Mouse (Mus musculus) MEL (cell line): ENCODE measurements around the gene Sp6. TPM values are rescaled to one million over a fixed set of nuclear protein-coding genes. Genes with fewer than 3 reads are reported as not detected.

ENCODE experiments used
- DNase-seq: peaks from one replicate; pipeline ENCODE4 v3.0.0; 2011; ENCODE audit warnings: low read depth, low spot score
- H3K27ac ChIP-seq: 2 replicates; pipeline ENCODE4 v1.5.1; 2012; ENCODE audit warnings: low read depth, mild to moderate bottlenecking, control low read depth, low read length, moderate library complexity; ENCODE audit not compliant: control insufficient read depth
- H3K27me3 ChIP-seq, 2 experiments: fragments of 150-350 bp in 1 of 2; sonication (generic) in 1 of 2; 2 replicates each; pipeline ENCODE4 v1.6.1; 2012; ENCODE audit warnings: low read length in 2 of 2, mild to moderate bottlenecking in 2 of 2, improper control_type of control experiment in 1 of 2, moderate library complexity in 1 of 2; ENCODE audit not compliant: insufficient read depth in 2 of 2, control insufficient read depth in 1 of 2
- H3K36me3 ChIP-seq, 2 experiments: 2 replicates each; pipeline ENCODE4 v1.6.1; 2012 to 2014; ENCODE audit warnings: low read length in 2 of 2, improper control_type of control experiment in 1 of 2, inconsistent platforms in 1 of 2, mild to moderate bottlenecking in 1 of 2; ENCODE audit not compliant: insufficient read depth in 2 of 2, control insufficient read depth in 1 of 2
- H3K4me1 ChIP-seq, 2 experiments: fragments of 150-350 bp in 1 of 2; sonication (generic) in 1 of 2; 2 replicates each; pipeline ENCODE4 v1.6.1; 2012; ENCODE audit warnings: low read length in 2 of 2, improper control_type of control experiment in 1 of 2, mild to moderate bottlenecking in 1 of 2; ENCODE audit not compliant: insufficient read depth in 2 of 2, control insufficient read depth in 1 of 2
- H3K4me3 ChIP-seq, 2 experiments: fragments of 150-350 bp in 1 of 2; sonication (generic) in 1 of 2; 2 replicates each; pipeline ENCODE4 v1.5.1; 2012; ENCODE audit warnings: low read depth in 2 of 2, low read length in 2 of 2, mild to moderate bottlenecking in 2 of 2, moderate library complexity in 2 of 2, control low read depth in 1 of 2, improper control_type of control experiment in 1 of 2; ENCODE audit not compliant: control insufficient read depth in 1 of 2, insufficient read depth in 1 of 2
- H3K79me2 ChIP-seq: 2 replicates; pipeline ENCODE4 v1.6.1; 2012; ENCODE audit warnings: mild to moderate bottlenecking, low read length, moderate library complexity; ENCODE audit not compliant: control insufficient read depth, poor library complexity, insufficient read depth
- H3K9ac ChIP-seq: 2 replicates; pipeline ENCODE4 v1.6.1; 2012; ENCODE audit warnings: low read depth, mild to moderate bottlenecking, control low read depth, low read length, moderate library complexity; ENCODE audit not compliant: control insufficient read depth, poor library complexity, severe bottlenecking
- H3K9me3 ChIP-seq: fragments of 150-350 bp; sonication (generic); replicated peaks from 2 replicates; pipeline ENCODE4 v1.6.1; 2012; ENCODE audit warnings: mild to moderate bottlenecking, low read length, improper control_type of control experiment, moderate library complexity; ENCODE audit not compliant: insufficient read depth
- CHD1 ChIP-seq: IDR thresholded peaks from 2 replicates; pipeline ENCODE4 v1.6.1; 2012; ENCODE audit warnings: low read depth, mild to moderate bottlenecking, inconsistent platforms, low read length, improper control_type of control experiment
- CTCF ChIP-seq, 3 experiments: IDR thresholded peaks in 2 of 3; conservative IDR thresholded peaks in 1 of 3; 2 replicates each; pipeline ENCODE4 v1.5.1; 2011 to 2012; ENCODE audit warnings: low read length in 3 of 3, low read depth in 2 of 3, mild to moderate bottlenecking in 2 of 3, improper control_type of control experiment in 1 of 3, inconsistent platforms in 1 of 3, mixed read lengths in 1 of 3, moderate library complexity in 1 of 3; ENCODE audit not compliant: control insufficient read depth in 1 of 3, insufficient read depth in 1 of 3, poor library complexity in 1 of 3, severe bottlenecking in 1 of 3
- E2F4 ChIP-seq: IDR thresholded peaks from 2 replicates; pipeline ENCODE4 v1.6.1; 2011; ENCODE audit warnings: low read depth, low read length, improper control_type of control experiment, borderline replicate concordance
- ELF1 ChIP-seq: IDR thresholded peaks from 2 replicates; pipeline ENCODE4 v1.6.1; 2014; ENCODE audit warnings: low read depth, mild to moderate bottlenecking, inconsistent platforms, low read length, improper control_type of control experiment, moderate library complexity
- GABPA ChIP-seq: IDR thresholded peaks from 2 replicates; pipeline ENCODE4 v1.6.1; 2012; ENCODE audit warnings: low read depth, mild to moderate bottlenecking, inconsistent platforms, low read length, improper control_type of control experiment, moderate library complexity
- HCFC1 ChIP-seq: IDR thresholded peaks from 2 replicates; pipeline ENCODE4 v1.6.1; 2012; ENCODE audit warnings: low read depth, mild to moderate bottlenecking, inconsistent platforms, low read length, improper control_type of control experiment, moderate library complexity
- JUND ChIP-seq: IDR thresholded peaks from 2 replicates; pipeline ENCODE4 v1.6.1; 2011; ENCODE audit warnings: low read depth, mild to moderate bottlenecking, improper control_type of control experiment, low read length
- KAT2A ChIP-seq: conservative IDR thresholded peaks from 2 replicates; pipeline ENCODE4 v1.6.1; 2012; ENCODE audit warnings: low read depth, low read length, improper control_type of control experiment, inconsistent platforms
- MAFK ChIP-seq: IDR thresholded peaks from 2 replicates; pipeline ENCODE4 v1.6.1; 2011; ENCODE audit warnings: low read depth, mild to moderate bottlenecking, low read length, improper control_type of control experiment, borderline replicate concordance
- MAX ChIP-seq: IDR thresholded peaks from 2 replicates; pipeline ENCODE4 v1.6.1; 2011; ENCODE audit warnings: low read length, improper control_type of control experiment
- MAZ ChIP-seq: IDR thresholded peaks from 2 replicates; pipeline ENCODE4 v1.6.1; 2012; ENCODE audit warnings: low read depth, mild to moderate bottlenecking, inconsistent platforms, low read length, improper control_type of control experiment
- MEF2A ChIP-seq: IDR thresholded peaks from 2 replicates; pipeline ENCODE4 v1.6.1; 2014; ENCODE audit warnings: low read depth, mild to moderate bottlenecking, inconsistent platforms, low read length, improper control_type of control experiment; ENCODE audit not compliant: poor library complexity, insufficient replicate concordance, severe bottlenecking; ENCODE audit errors: extremely low read depth
- MXI1 ChIP-seq: IDR thresholded peaks from 2 replicates; pipeline ENCODE4 v1.6.1; 2011; ENCODE audit warnings: mild to moderate bottlenecking, low read depth, low read length, improper control_type of control experiment
- MYB ChIP-seq: IDR thresholded peaks from 2 replicates; pipeline ENCODE4 v1.6.1; 2011; ENCODE audit warnings: mild to moderate bottlenecking, low read depth, low read length, improper control_type of control experiment
- MYC ChIP-seq: IDR thresholded peaks from 2 replicates; pipeline ENCODE4 v1.6.1; 2011; ENCODE audit warnings: low read depth, mild to moderate bottlenecking, low read length, improper control_type of control experiment, moderate library complexity
- NELFE ChIP-seq: IDR thresholded peaks from 2 replicates; pipeline ENCODE4 v1.6.1; 2011; ENCODE audit warnings: low read depth, low read length, improper control_type of control experiment
- NRF1 ChIP-seq: IDR thresholded peaks from 2 replicates; pipeline ENCODE4 v1.6.1; 2014; ENCODE audit warnings: low read depth, mild to moderate bottlenecking, inconsistent platforms, low read length, improper control_type of control experiment, moderate library complexity; ENCODE audit not compliant: poor library complexity, insufficient read depth, severe bottlenecking
- POLR2A ChIP-seq, 2 experiments: IDR thresholded peaks; 2 replicates each; pipeline ENCODE4 v1.6.1; 2011 to 2012; ENCODE audit warnings: low read length in 2 of 2, mild to moderate bottlenecking in 2 of 2, control low read depth in 1 of 2, improper control_type of control experiment in 1 of 2, low read depth in 1 of 2, moderate library complexity in 1 of 2; ENCODE audit not compliant: control insufficient read depth in 1 of 2, insufficient read depth in 1 of 2, poor library complexity in 1 of 2
- POLR2AphosphoS2 ChIP-seq: IDR thresholded peaks from 2 replicates; pipeline ENCODE4 v1.6.1; 2011; ENCODE audit warnings: low read length, improper control_type of control experiment
- RAD21 ChIP-seq: IDR thresholded peaks from 2 replicates; pipeline ENCODE4 v1.6.1; 2011; ENCODE audit warnings: mild to moderate bottlenecking, low read depth, low read length, improper control_type of control experiment
- SMC3 ChIP-seq: IDR thresholded peaks from 2 replicates; pipeline ENCODE4 v1.6.1; 2011; ENCODE audit warnings: low read depth, low read length, improper control_type of control experiment
- UBTF ChIP-seq: IDR thresholded peaks from 2 replicates; pipeline ENCODE4 v1.6.1; 2012; ENCODE audit warnings: low read depth, mild to moderate bottlenecking, inconsistent platforms, low read length, improper control_type of control experiment, moderate library complexity, borderline replicate concordance; ENCODE audit not compliant: insufficient read depth
- USF1 ChIP-seq: IDR thresholded peaks from 2 replicates; pipeline ENCODE4 v1.6.1; 2014; ENCODE audit warnings: low read depth, mild to moderate bottlenecking, inconsistent platforms, low read length, improper control_type of control experiment, moderate library complexity
- USF2 ChIP-seq, 2 experiments: IDR thresholded peaks; 2 replicates each; pipeline ENCODE4 v1.6.1; 2011 to 2012; ENCODE audit warnings: improper control_type of control experiment in 2 of 2, low read length in 2 of 2, borderline replicate concordance in 1 of 2, inconsistent platforms in 1 of 2, low read depth in 1 of 2, mild to moderate bottlenecking in 1 of 2; ENCODE audit not compliant: insufficient read depth in 1 of 2
- ZC3H11A ChIP-seq: IDR thresholded peaks from 2 replicates; pipeline ENCODE4 v1.6.1; 2012; ENCODE audit warnings: low read depth, mild to moderate bottlenecking, inconsistent platforms, low read length, improper control_type of control experiment
- ZKSCAN1 ChIP-seq: IDR thresholded peaks from 2 replicates; pipeline ENCODE4 v1.6.1; 2012; ENCODE audit warnings: low read depth, mild to moderate bottlenecking, inconsistent platforms, low read length, improper control_type of control experiment, moderate library complexity
- ZNF384 ChIP-seq: IDR thresholded peaks from 2 replicates; pipeline ENCODE4 v1.6.1; 2012; ENCODE audit warnings: low read depth, mild to moderate bottlenecking, inconsistent platforms, low read length, improper control_type of control experiment
- polyA plus RNA-seq, 2 experiments: library from polyadenylated mRNA; stranded (reverse) in 1 of 2; unstranded in 1 of 2; fragments of >175 nt in 1 of 2; fragments of >200 nt in 1 of 2; gene quantifications; 2 replicates each; pipeline versions ENCODE4 v1.2.1 to v1.2.4; 2012; ENCODE audit warnings: low replicate concordance in 2 of 2, low read depth in 1 of 2; ENCODE audit not compliant: insufficient read length in 2 of 2, insufficient read depth in 1 of 2, missing spikeins in 1 of 2
- total RNA-seq: library from RNA; depleted of rRNA; stranded (reverse); fragments of 300-350 nt; gene quantifications from 2 replicates; pipeline ENCODE4 v1.2.3, GENCODE M21; 2012

Gene Sp6
- total and polyA plus RNA-seq, 3 experiments, result 0.04 TPM; not detected in 2

DNA sequence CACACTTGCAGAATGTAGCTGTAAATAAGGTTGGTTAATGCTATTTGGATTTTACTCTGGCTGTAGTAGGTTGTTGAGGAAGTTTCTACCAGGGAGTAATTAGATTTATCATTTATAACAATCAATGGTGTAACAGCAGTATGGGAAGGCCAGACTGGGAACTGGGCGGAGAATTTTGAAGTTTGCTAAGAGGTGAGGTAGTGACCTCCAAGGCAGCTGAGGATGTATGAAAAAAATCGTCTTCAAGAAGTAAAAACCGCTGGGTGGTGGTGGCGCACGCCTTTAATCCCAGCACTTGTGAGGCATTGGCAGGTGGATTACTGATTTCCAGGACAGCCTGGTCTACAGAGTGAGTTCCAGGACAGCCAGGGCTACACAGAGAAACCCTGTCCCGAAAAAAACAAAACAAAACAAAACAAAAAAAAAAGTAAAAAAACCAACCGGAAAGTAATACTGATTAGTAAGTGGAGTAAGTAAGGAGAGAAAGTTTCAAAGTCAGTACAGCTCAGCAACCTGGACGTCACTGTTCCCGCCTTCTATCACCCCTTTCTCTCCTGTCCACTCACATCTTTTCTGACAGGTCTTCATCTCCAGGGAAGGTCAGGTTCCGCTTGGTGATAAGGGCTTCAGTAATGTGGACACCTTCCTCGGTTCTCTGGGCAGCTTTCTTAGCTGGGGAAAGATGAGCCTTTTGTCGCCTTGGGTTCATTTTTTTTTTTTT, 27.3 kb downstream of the Sp6 start:
- Histone ChIP-seq H3K27me3 (no peaks in the 10 kb centered on the region), H3K9ac (peak overlapping the region; percentile 59), H3K9me3 (no peaks in the 10 kb centered on the region), H3K4me1 (peaks cover 0 to 9% of the 10 kb centered on the region in 2 experiments; a peak in 2 of 4 replicates), H3K4me3 (peak overlapping the region; percentile 50 to 76), H3K79me2 (peaks cover 21% of the 10 kb centered on the region), H3K36me3 (peaks cover 0 to 10% of the 10 kb centered on the region in 2 experiments; a peak in 2 of 4 replicates), H3K27ac (peak overlapping the region; percentile 2; the same call in 1 of the 2 replicates)
- no peak for TF ChIP-seq CTCF (IDR thresholded peaks at IDR 0.05 in 2 of 3, conservative IDR thresholded peaks at IDR 0.05 in 1 of 3; ENCODE audit: control insufficient read depth in 1 of 3, insufficient read depth in 1 of 3, low read depth in 2 of 3, low read length in 3 of 3, poor library complexity in 1 of 3, severe bottlenecking in 1 of 3)
- TF ChIP-seq NELFE, result no peak
- TF ChIP-seq ELF1, result 0 out of 2 replicates have a peak, but pooled peaks have one; percentile 21
- TF ChIP-seq MAFK, result no peak
- peak; percentile 82 for TF ChIP-seq E2F4
- TF ChIP-seq MYC, result no peak
- 0 out of 2 replicates have a peak, but pooled peaks have one; percentile 21 for TF ChIP-seq MAX
- 0 out of 2 replicates have a peak, but pooled peaks have one; percentile 33 for TF ChIP-seq ZKSCAN1
- no peak for TF ChIP-seq HCFC1
- no peak for TF ChIP-seq ZC3H11A
- no peak for TF ChIP-seq NRF1
- TF ChIP-seq MAZ, result no peak
- TF ChIP-seq USF1, result no peak
- TF ChIP-seq SMC3, result no peak
- peak; percentile 89 for TF ChIP-seq ZNF384
- no peak for TF ChIP-seq UBTF
- DNase-seq, result peak; percentile 68

DNA sequence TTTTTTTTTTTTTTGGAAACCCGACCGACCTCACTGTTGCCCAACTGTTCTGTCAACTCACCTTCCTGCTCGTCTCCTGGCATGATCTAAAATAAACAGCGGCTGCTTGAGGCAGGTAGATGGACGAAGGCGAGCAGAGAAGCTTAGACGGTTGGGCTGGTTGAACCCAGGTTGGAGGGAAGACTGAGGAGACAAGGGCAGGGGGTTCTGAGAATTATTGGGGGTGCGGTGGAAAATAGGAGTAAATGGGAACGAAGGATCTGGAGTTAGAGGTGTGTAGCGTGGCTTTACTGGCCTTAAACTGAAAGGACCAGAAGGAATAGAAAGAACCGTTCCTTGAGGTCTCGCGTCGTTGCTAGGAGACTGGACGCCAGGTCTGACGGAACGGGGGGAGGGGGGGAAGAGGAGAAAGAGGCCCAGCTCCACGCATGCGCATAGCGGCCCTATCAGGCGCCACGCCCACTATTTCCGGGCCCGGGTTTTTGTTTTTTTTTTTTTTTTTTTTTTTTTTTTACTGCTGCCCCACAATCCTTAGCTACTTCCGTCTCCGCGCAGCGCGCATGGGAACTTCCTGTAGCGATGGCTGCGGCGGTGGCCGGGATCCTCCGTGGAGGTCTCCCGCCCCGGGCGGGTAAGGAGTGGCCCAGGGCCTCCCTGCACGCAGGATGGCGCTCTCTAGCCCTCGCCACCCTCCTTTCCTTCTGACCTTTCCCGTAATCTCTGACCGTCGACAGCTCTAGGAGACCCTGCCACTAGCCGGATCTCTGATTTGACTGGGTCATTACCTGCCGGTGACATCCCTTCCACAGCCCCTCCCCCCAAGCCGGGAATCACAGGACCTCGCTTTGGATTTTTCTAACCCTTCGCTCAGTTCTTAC, 28.1 kb downstream of the Sp6 start, which contains the start of the genes Lrrc46 and Mrpl10:
Gene Lrrc46, minus strand, starts transcription at position 386 of the 878 bp plus-strand sequence.
Gene Mrpl10, plus strand, starts transcription at position 539 of the 878 bp plus-strand sequence.
- Histone ChIP-seq H3K27me3 (no peaks in the 10 kb centered on the region), H3K4me1 (peaks cover 0 to 9% of the 10 kb centered on the region in 2 experiments; a peak in 2 of 4 replicates), H3K27ac (peak within 1 kb of the TSS; percentile 36)
- no peak for TF ChIP-seq JUND
- TF ChIP-seq USF1, result no peak
- TF ChIP-seq KAT2A, result peak; percentile 61; the same call in 1 of the 2 replicates
- no peak for TF ChIP-seq MYB
- no peak for TF ChIP-seq MAFK
- no peak for TF ChIP-seq SMC3
- no peak for TF ChIP-seq MEF2A
- peak; percentile 82 for TF ChIP-seq MAZ
- TF ChIP-seq GABPA, result no peak
- TF ChIP-seq NELFE, result peak; percentile 96
- no peak for TF ChIP-seq USF2 (IDR thresholded peaks at IDR 0.05; ENCODE audit: borderline replicate concordance in 1 of 2, insufficient read depth in 1 of 2, low read depth in 1 of 2, low read length in 2 of 2)
- TF ChIP-seq NRF1, result peak; percentile 96
- peak; percentile 98 for TF ChIP-seq POLR2A (IDR thresholded peaks at IDR 0.05; ENCODE audit: control insufficient read depth in 1 of 2, insufficient read depth in 1 of 2, low read depth in 1 of 2, low read length in 2 of 2, poor library complexity in 1 of 2)
- TF ChIP-seq CHD1, result no peak
- no peak; the same call in 1 of the 2 replicates for TF ChIP-seq MAX
- TF ChIP-seq MYC, result peak; percentile 84
- TF ChIP-seq POLR2AphosphoS2, result peak; percentile 81; the same call in 1 of the 2 replicates
- TF ChIP-seq MXI1, result peak; percentile 97
- no peak for TF ChIP-seq RAD21

More for the DNA sequence above, 28.1 kb downstream of the Sp6 start, which contains the start of the genes Lrrc46 and Mrpl10:
- Histone ChIP-seq H3K9ac (peak within 1 kb of the TSS; percentile 75), H3K79me2 (peaks cover 21% of the 10 kb centered on the region), H3K36me3 (peaks cover 0 to 10% of the 10 kb centered on the region in 2 experiments; a peak in 2 of 4 replicates), H3K9me3 (no peaks in the 10 kb centered on the region), H3K4me3 (peak within 1 kb of the TSS; percentile 76 to 78)
- DNase-seq, result peak; percentile 98
